Mouse (Mus musculus) CD4-positive, CD25-positive, alpha-beta regulatory T cell (primary cell): ENCODE results near the gene Ntrk1. TPM values are rescaled to one million over a fixed set of nuclear protein-coding genes. Genes with fewer than 3 reads are reported as not detected.

Source experiments
- polyA plus RNA-seq: library from polyadenylated mRNA; unstranded; fragments of 100-300 nt; shearing (Covaris generic); gene quantifications from one replicate; pipeline ENCODE4 v1.2.1, GENCODE M21; 2017

Gene Ntrk1
- 0.51 TPM for polyA plus RNA-seq

DNA sequence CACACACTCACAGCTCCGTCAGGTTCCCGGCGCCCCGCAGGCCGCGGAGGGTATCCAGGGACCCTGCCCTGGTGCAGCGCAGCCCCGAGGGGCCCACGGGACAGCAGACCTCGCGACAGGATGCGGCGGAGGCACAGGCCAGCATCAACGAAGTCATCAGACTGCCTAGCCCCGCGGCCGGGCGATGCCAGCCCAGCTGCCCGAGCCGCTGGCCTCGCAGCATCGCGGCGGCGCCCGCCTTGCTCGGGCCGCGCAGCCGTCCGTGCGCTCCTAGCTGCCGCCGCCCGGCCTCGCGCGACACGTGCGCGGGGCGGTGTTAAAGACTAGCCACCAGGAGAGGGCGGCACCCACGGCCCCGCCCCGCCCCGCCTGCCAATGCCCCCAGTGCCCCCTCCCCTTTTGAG, at the start of gene Ntrk1:
Ntrk1 (minus strand) TSS at position 241 of the 404 bp plus-strand sequence.

DNA sequence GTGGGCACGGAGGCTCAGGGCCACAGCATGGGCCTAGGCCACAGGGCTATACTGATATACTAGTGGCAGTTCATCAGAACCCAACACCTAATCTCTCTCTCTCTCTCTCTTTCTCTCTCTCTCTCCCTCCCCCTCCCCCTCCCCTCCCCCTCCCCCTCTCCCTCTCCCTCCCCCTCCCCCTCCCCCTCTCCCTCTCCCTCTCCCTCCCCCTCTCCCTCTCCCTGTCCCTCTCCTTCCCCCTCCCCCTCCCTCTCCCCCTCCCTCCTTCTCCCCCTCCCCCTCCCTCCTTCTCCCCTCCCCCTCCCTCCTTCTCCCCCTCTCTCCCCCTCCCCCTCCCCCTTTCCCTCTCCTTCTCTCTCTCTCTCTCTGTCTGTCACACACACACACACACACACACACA, 29.2 kb upstream of the Ntrk1 start, which contains the start of gene Pear1:
Pear1 (minus strand) TSS at position 101 of the 400 bp plus-strand sequence.

DNA sequence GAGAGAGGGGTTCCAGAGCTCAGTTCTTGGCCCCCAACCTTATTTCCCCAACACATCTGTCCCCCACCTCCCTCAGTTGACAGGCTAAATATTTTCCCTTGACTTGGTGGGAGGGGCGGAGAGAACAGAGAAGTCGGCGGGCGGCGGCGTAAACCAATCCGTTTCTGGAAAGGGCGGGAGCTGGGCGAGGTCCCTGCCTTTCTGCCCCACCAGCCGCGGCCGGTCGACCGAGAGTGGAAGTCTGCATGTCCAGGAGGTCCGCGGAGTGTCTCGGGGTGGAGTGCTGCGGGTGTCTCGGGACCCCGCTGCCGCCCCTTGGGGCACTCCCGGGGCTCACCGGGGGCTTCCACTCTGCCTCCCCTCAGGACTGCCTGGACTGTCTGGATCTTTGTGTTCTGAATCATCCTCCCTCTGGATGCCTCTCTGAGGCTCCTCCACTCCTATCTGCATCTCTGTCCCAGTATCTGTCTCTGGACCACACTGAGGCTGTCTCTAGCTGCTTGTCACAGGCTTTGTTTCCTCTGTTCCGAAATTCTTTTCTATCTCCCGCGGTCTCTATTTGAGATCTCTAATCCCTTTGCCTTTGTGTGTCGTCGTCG, 1.9 kb upstream of the Ntrk1 start, which contains the start of gene Insrr:
Insrr (plus strand) TSS at position 216 of the 599 bp plus-strand sequence.

DNA sequence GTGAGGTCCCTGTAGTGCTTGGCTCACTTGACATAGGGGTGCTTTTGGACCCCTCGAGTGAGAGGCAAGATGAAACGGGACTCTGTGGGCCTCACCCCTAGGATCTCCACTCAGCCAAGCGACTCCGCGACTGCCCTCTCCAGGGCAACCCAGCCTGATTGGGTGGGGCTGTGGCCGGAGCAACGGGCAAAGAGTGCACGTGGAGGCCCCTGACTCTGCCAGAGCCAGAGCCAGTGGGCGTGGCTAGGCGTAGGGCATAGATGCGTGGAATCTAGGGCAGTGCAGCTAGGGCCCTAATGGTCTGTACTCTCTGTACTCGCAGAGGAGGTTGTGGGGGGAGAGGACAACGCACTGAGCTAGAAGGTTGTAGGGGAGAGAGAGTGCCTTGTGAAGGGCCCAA, 46.5 kb downstream of the Ntrk1 start, which contains the start of gene Lrrc71:
Lrrc71 (minus strand) TSS at position 195 of the 400 bp plus-strand sequence.

Other genes with a start within 250 kb of the Ntrk1 start
- gene Arhgef11, start 177.6 kb downstream of the Ntrk1 start, polyA plus RNA-seq: 18.6 TPM
- gene Lrrc71, start 46.5 kb downstream of the Ntrk1 start, polyA plus RNA-seq: 0.31 TPM
- 0.25 TPM for gene Insrr, start 1.8 kb upstream of the Ntrk1 start, polyA plus RNA-seq
- 74.7 TPM for gene Pear1, start 29.1 kb upstream of the Ntrk1 start, polyA plus RNA-seq
- 256 TPM for gene Sh2d2a, start 51.6 kb upstream of the Ntrk1 start, polyA plus RNA-seq
- 20.5 TPM for gene Prcc, start 90.4 kb upstream of the Ntrk1 start, polyA plus RNA-seq
- gene Hdgf, start 111.2 kb upstream of the Ntrk1 start, polyA plus RNA-seq: 165 TPM
- gene Mrpl24, start 124.3 kb upstream of the Ntrk1 start, polyA plus RNA-seq: 127 TPM
- 32.6 TPM for gene Isg20l2, start 135.2 kb upstream of the Ntrk1 start, polyA plus RNA-seq
- 29.8 TPM for gene Rrnad1, start 135.6 kb upstream of the Ntrk1 start, polyA plus RNA-seq
- gene Crabp2, start 153.5 kb upstream of the Ntrk1 start, polyA plus RNA-seq: not detected
- 0.16 TPM for gene Nes, start 175.9 kb upstream of the Ntrk1 start, polyA plus RNA-seq
- gene Bcan, start 205.1 kb upstream of the Ntrk1 start, polyA plus RNA-seq: not detected
- 0.13 TPM for gene Hapln2, start 232.4 kb upstream of the Ntrk1 start, polyA plus RNA-seq
- 30.2 TPM for gene Gpatch4, start 247.9 kb upstream of the Ntrk1 start, polyA plus RNA-seq